Mouse (Mus musculus) heart, embryonic 15.5 days (tissue): ENCODE measurements around the gene Gm10563. TPM values are rescaled to one million over a fixed set of nuclear protein-coding genes. Genes with fewer than 3 reads are reported as not detected.
"Not testable (repeated sequence)": the region's sequence is repeated elsewhere in the genome, so short reads cannot be mapped to it uniquely, and the experiment has no call there.

Experiments used
- ATAC-seq: fragments of 200-750 bp; cut with Nextera tagmentation; replicated peaks from 2 replicates; pipeline ENCODE4 v1.8.0; 2017; ENCODE audit warnings: low read depth, moderate TSS enrichment; ENCODE audit not compliant: insufficient number of reproducible peaks, insufficient read depth, low FRiP score
- H3K27ac ChIP-seq: fragments of 300-500 bp; sonication (generic); 2 replicates; pipeline ENCODE4 v1.5.1; 2015; ENCODE audit warnings: mild to moderate bottlenecking, inconsistent platforms
- H3K27me3 ChIP-seq: fragments of 300-500 bp; sonication (generic); 2 replicates; pipeline ENCODE4 v1.6.1; 2015; ENCODE audit warnings: inconsistent platforms
- H3K36me3 ChIP-seq: fragments of 300-500 bp; sonication (generic); 2 replicates; pipeline ENCODE4 v1.6.1; 2015; ENCODE audit warnings: mild to moderate bottlenecking, inconsistent platforms
- H3K4me1 ChIP-seq: fragments of 300-500 bp; sonication (generic); replicated peaks from 2 replicates; pipeline ENCODE4 v1.6.1; 2015; ENCODE audit warnings: inconsistent platforms
- H3K4me2 ChIP-seq: fragments of 300-500 bp; sonication (generic); 2 replicates; pipeline ENCODE4 v1.6.1; 2015; ENCODE audit warnings: inconsistent platforms, mild to moderate bottlenecking, moderate library complexity
- H3K4me3 ChIP-seq: fragments of 300-500 bp; sonication (generic); 2 replicates; pipeline ENCODE4 v1.5.1; 2015; ENCODE audit warnings: mild to moderate bottlenecking, inconsistent platforms
- H3K9ac ChIP-seq: fragments of 300-500 bp; sonication (generic); 2 replicates; pipeline ENCODE4 v1.6.1; 2015; ENCODE audit warnings: mild to moderate bottlenecking, inconsistent platforms
- H3K9me3 ChIP-seq: fragments of 300-500 bp; sonication (generic); replicated peaks from 2 replicates; pipeline ENCODE4 v1.6.1; 2016; ENCODE audit warnings: inconsistent platforms
- WGBS: fragments of 180-500 bp; shearing (Covaris S2); methylation state at CpG from one replicate; pipeline ENCODE4 v1.1.7; 2015; ENCODE audit warnings: mixed read lengths; 5-methylcytosine and 5-hydroxymethylcytosine counted together
- polyA plus RNA-seq: library from polyadenylated mRNA; unstranded; fragments of >200 nt; fragmentation: Nextera tagmentation; extraction: Ambion mirVana; gene quantifications from 2 replicates; pipeline ENCODE4 v1.2.1, GENCODE M21; 2015

The Gm10563 gene
- polyA plus RNA-seq, 1 experiment from 2014 or later = not detected

- Histone ChIP-seq H3K9me3 (no peaks in the 10 kb centered on the region), H3K4me2 (no peak overlapping the region), H3K27ac (no peak overlapping the region), H3K4me3 (no peak overlapping the region), H3K27me3 (no peaks in the 10 kb centered on the region), H3K36me3 (no peaks in the 10 kb centered on the region), H3K4me1 (peaks cover 15% of the 10 kb centered on the region), H3K9ac (no peak overlapping the region)
- 62% methylated on average over 2 of the region's 2 CpGs for WGBS
- ATAC-seq = no peak
These were observed 73.8 kb downstream of the Gm10563 start for GRCm38 (mm10) chr4:155571442-155571841.

DNA sequence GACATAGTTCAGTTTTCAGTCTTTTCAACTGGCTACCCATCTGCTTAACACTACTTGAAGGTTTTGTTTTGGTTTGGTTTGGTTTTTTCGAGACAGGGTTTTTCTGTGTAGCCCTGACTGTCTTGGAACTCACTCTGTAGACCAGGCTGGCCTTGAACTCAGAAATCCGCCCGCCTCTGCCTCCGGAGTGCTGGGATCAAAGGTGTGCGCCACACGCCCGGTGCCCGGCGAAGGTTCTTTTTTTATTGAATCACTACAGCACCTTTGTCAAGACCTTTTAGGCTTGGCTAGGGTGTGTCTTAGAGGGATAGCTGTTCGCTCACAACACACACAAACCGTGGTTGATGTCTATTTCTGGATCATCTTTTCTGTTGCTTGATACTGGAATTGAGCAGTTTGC is 74.9 kb downstream of the Gm10563 start:
- H3K4me1 ChIP-seq = peaks cover 22% of the 10 kb centered on the region
- H3K36me3 ChIP-seq, H3K4me3 ChIP-seq, H3K27me3 ChIP-seq, H3K27ac ChIP-seq, H3K4me2 ChIP-seq, ATAC-seq, H3K9me3 ChIP-seq, H3K9ac ChIP-seq: not testable (repeated sequence)
- 86% methylated on average over 11 of the region's 11 CpGs for WGBS

DNA sequence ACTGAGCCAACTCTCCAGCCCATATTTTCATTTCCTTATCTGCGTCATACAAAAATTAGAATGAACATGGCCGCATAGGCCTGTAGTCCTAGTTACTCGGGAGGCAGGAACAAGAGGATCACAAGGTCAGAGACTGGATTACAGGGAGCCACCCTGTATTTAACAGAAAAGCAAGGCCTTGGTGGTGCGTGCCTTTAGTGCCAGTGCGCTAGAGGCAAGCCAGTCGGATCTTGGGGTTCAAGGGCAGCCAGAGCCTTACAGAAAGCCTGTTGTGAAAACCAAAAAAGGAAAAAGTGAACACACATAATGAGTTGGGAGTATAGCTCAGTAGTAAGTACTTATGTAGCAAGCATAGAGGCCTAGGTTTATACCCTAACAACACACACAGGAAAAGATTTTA is 75.4 kb downstream of the Gm10563 start:
- H3K4me1 ChIP-seq = peaks cover 23% of the 10 kb centered on the region
- no peaks in the 10 kb centered on the region for H3K9me3 ChIP-seq
- H3K4me3 ChIP-seq = no peak overlapping the region
- WGBS = 89% methylated on average over 6 of the region's 6 CpGs
- H3K27me3 ChIP-seq = no peaks in the 10 kb centered on the region
- no peaks in the 10 kb centered on the region for H3K36me3 ChIP-seq
- no peak overlapping the region for H3K27ac ChIP-seq
- no peak overlapping the region for H3K4me2 ChIP-seq
- no peak for ATAC-seq
- H3K9ac ChIP-seq = no peak overlapping the region

DNA sequence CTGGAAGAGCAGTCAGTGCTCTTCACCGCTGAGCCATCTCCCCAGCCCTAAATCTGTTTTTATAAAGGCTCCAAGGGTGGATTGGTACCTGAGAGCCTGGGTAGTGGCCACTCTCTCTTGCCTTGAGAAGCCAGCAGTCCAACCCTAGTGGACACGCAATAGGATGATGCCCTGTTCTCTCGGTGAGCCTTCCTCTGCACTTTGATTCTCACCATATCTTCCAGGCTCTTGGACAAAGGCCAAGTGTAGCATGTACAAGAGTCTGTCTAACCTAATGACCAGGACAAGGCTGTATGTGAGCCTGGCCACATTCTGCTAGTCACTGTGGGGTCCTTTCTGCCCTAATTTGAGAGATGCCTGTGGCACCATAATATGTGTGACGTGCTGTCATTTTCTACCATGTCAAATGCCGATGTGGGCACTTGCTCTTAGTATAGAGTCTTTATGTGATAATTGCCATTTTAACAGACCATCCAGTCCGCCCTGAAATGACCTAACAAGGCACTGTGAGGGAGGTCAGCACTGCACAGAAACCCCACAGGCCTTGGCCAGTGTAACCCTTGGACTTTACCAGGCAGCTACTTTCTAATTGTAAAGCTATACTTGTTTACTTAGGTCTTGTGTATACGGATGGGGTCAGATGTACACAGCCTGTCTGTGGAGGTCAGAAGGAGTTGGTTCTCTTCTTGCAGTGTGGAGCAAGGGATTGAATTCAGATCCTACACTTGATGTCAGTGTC is 76.4 kb downstream of the Gm10563 start:
- no peak overlapping the region; the same call in 1 of the 2 replicates for H3K9ac ChIP-seq
- no peak overlapping the region for H3K4me2 ChIP-seq
- no peak overlapping the region for H3K4me3 ChIP-seq
- peaks cover 28% of the 10 kb centered on the region for H3K4me1 ChIP-seq
- H3K27ac ChIP-seq = no peak overlapping the region
- no peaks in the 10 kb centered on the region for H3K36me3 ChIP-seq
- H3K27me3 ChIP-seq = no peaks in the 10 kb centered on the region
- H3K9me3 ChIP-seq = no peaks in the 10 kb centered on the region
- no peak for ATAC-seq
- WGBS = 84% methylated on average over 7 of the region's 7 CpGs

- Histone ChIP-seq H3K27ac (no peak overlapping the region), H3K36me3 (no peaks in the 10 kb centered on the region), H3K9me3 (no peaks in the 10 kb centered on the region), H3K4me2 (no peak overlapping the region), H3K9ac (no peak overlapping the region), H3K4me1 (peaks cover 28% of the 10 kb centered on the region), H3K27me3 (no peaks in the 10 kb centered on the region), H3K4me3 (no peak overlapping the region)
- ATAC-seq = no peak
- WGBS = 28% methylated on average over 2 of the region's 2 CpGs
These were observed 77.0 kb downstream of the Gm10563 start for GRCm38 (mm10) chr4:155568170-155568569.

- H3K9ac ChIP-seq = no peak overlapping the region
- no peaks in the 10 kb centered on the region for H3K9me3 ChIP-seq
- peaks cover 41% of the 10 kb centered on the region for H3K4me1 ChIP-seq
- no peaks in the 10 kb centered on the region for H3K27me3 ChIP-seq
- no peak overlapping the region for H3K27ac ChIP-seq
- no peak overlapping the region for H3K4me2 ChIP-seq
- H3K4me3 ChIP-seq = no peak overlapping the region
- ATAC-seq = no peak
- 57% methylated on average over 8 of the region's 8 CpGs for WGBS
- no peaks in the 10 kb centered on the region for H3K36me3 ChIP-seq
These were observed 78.7 kb downstream of the Gm10563 start for GRCm38 (mm10) chr4:155566555-155566954.

Other genes starting within 250 kb of the Gm10563 start
- 0.06 TPM in 1 of 2 replicates, not detected in the other for gene Gabrd, start 247.3 kb downstream of the Gm10563 start, polyA plus RNA-seq
- 0.60 and 0.82 TPM in 2 replicates for gene Cfap74, start 236.2 kb downstream of the Gm10563 start, polyA plus RNA-seq
- not detected in 2 replicates for gene Tmem52, start 176.3 kb downstream of the Gm10563 start, polyA plus RNA-seq
- 308 and 345 TPM in 2 replicates for gene Gnb1, start 154.0 kb downstream of the Gm10563 start, polyA plus RNA-seq
- 40.9 and 55.3 TPM in 2 replicates for gene Nadk, start 83.0 kb downstream of the Gm10563 start, polyA plus RNA-seq
- 5.8 and 6.7 TPM in 2 replicates for gene Slc35e2, start 44.0 kb downstream of the Gm10563 start, polyA plus RNA-seq
- 38.4 and 41.8 TPM in 2 replicates for gene Cdk11b, start 20.6 kb downstream of the Gm10563 start, polyA plus RNA-seq
- gene Mmp23, start 8.0 kb upstream of the Gm10563 start, polyA plus RNA-seq = 65.5 and 74.9 TPM in 2 replicates
- gene Mib2, start 23.8 kb upstream of the Gm10563 start, polyA plus RNA-seq = 17.3 and 23.4 TPM in 2 replicates
- gene Fndc10, start 48.9 kb upstream of the Gm10563 start, polyA plus RNA-seq = 3.8 and 5.0 TPM in 2 replicates
- 97.0 and 107 TPM in 2 replicates for gene Ssu72, start 59.4 kb upstream of the Gm10563 start, polyA plus RNA-seq
- 0.53 and 0.56 TPM in 2 replicates for gene Tmem240, start 89.4 kb upstream of the Gm10563 start, polyA plus RNA-seq
- gene Atad3a, start 115.7 kb upstream of the Gm10563 start, polyA plus RNA-seq = 88.9 and 108 TPM in 2 replicates
- gene Vwa1, start 129.3 kb upstream of the Gm10563 start, polyA plus RNA-seq = 5.9 and 7.8 TPM in 2 replicates
- 1.7 and 2.0 TPM in 2 replicates for gene Tmem88b, start 140.5 kb upstream of the Gm10563 start, polyA plus RNA-seq
- 0.13 TPM in 1 of 2 replicates, not detected in the other for gene Ankrd65, start 145.0 kb upstream of the Gm10563 start, polyA plus RNA-seq
- gene Mrpl20, start 157.5 kb upstream of the Gm10563 start, polyA plus RNA-seq = 131 TPM in 2 replicates
- gene Ccnl2, start 167.1 kb upstream of the Gm10563 start, polyA plus RNA-seq = 106 and 123 TPM in 2 replicates
- gene Aurkaip1, start 185.9 kb upstream of the Gm10563 start, polyA plus RNA-seq = 121 and 124 TPM in 2 replicates
- gene Mxra8, start 194.3 kb upstream of the Gm10563 start, polyA plus RNA-seq = 72.7 and 91.4 TPM in 2 replicates
- 8.1 and 12.2 TPM in 2 replicates for gene Dvl1, start 202.0 kb upstream of the Gm10563 start, polyA plus RNA-seq
- gene Tas1r3, start 218.0 kb upstream of the Gm10563 start, polyA plus RNA-seq = 0.14 TPM in 2 replicates
- 7.8 and 10.3 TPM in 2 replicates for gene Cptp, start 224.0 kb upstream of the Gm10563 start, polyA plus RNA-seq
- 27.3 and 41.4 TPM in 2 replicates for gene Ints11, start 224.1 kb upstream of the Gm10563 start, polyA plus RNA-seq
- 28.7 and 32.4 TPM in 2 replicates for gene Pusl1, start 246.4 kb upstream of the Gm10563 start, polyA plus RNA-seq
- 8.2 and 13.5 TPM in 2 replicates for gene Acap3, start 246.4 kb upstream of the Gm10563 start, polyA plus RNA-seq